Mouse (Mus musculus) midbrain, embryonic 12.5 days (tissue): ENCODE measurements at regions not wholly inside any gene's neighbourhood (a gene's known extent, or its start where the extent isn't known, plus 50 kb on each side); places are given as distances from the start of the nearest gene placed in this dataset.

Experiments
- ATAC-seq: fragments of 200-750 bp; cut with Nextera tagmentation; 2 replicates; pipeline ENCODE4 v1.8.0; 2017; ENCODE audit warnings: low read depth, moderate TSS enrichment, moderate library complexity; ENCODE audit not compliant: low FRiP score
- H3K27ac ChIP-seq: fragments of 300-500 bp; sonication (generic); replicated peaks from 2 replicates; pipeline ENCODE4 v1.5.1; 2016; ENCODE audit warnings: mild to moderate bottlenecking
- H3K27me3 ChIP-seq: fragments of 300-500 bp; sonication (generic); 2 replicates; pipeline ENCODE4 v1.6.1; 2016; ENCODE audit warnings: mild to moderate bottlenecking
- H3K36me3 ChIP-seq: fragments of 300-500 bp; sonication (generic); 2 replicates; pipeline ENCODE4 v1.6.1; 2016
- H3K4me1 ChIP-seq: fragments of 300-500 bp; sonication (generic); 2 replicates; pipeline ENCODE4 v1.6.1; 2016
- H3K4me2 ChIP-seq: fragments of 300-500 bp; sonication (generic); replicated peaks from 2 replicates; pipeline ENCODE4 v1.6.1; 2016; ENCODE audit warnings: mild to moderate bottlenecking, moderate library complexity
- H3K4me3 ChIP-seq: fragments of 300-500 bp; sonication (generic); 2 replicates; pipeline ENCODE4 v1.5.1; 2016; ENCODE audit warnings: mild to moderate bottlenecking
- H3K9ac ChIP-seq: fragments of 300-500 bp; sonication (generic); replicated peaks from 2 replicates; pipeline ENCODE4 v1.6.1; 2016; ENCODE audit warnings: mild to moderate bottlenecking, moderate library complexity
- H3K9me3 ChIP-seq: fragments of 300-500 bp; sonication (generic); 2 replicates; pipeline ENCODE4 v1.6.1; 2016; ENCODE audit warnings: mild to moderate bottlenecking
- WGBS: fragments of 180-500 bp; shearing (Covaris S2); methylation state at CpG from one replicate; pipeline ENCODE4 v1.1.7; 2016; 5-methylcytosine and 5-hydroxymethylcytosine counted together

GRCm38 (mm10) chr4:99503221-99503744 is 152.8 kb upstream of the Foxd3 start:
- H3K27me3 ChIP-seq: peaks cover 4% of the 10 kb centered on the region; the same call in 1 of the 2 replicates
- no peaks in the 10 kb centered on the region for H3K4me1 ChIP-seq
- no peak overlapping the region for H3K9ac ChIP-seq
- H3K27ac ChIP-seq: no peak overlapping the region
- H3K4me3 ChIP-seq: no peak overlapping the region
- no peaks in the 10 kb centered on the region for H3K9me3 ChIP-seq
- H3K4me2 ChIP-seq: no peak overlapping the region
- WGBS: 56% methylated on average over 10 of the region's 10 CpGs
- ATAC-seq: no peak
- H3K36me3 ChIP-seq: no peaks in the 10 kb centered on the region

- 47% methylated on average over 6 of the region's 6 CpGs for WGBS
- 0 out of 2 replicates have a peak, but pooled peaks cover 5% of the 10 kb centered on the region for H3K4me1 ChIP-seq
- no peak overlapping the region for H3K27ac ChIP-seq
- no peaks in the 10 kb centered on the region for H3K27me3 ChIP-seq
- no peak overlapping the region for H3K4me2 ChIP-seq
- H3K4me3 ChIP-seq: no peak overlapping the region
- no peaks in the 10 kb centered on the region for H3K36me3 ChIP-seq
- H3K9ac ChIP-seq: no peak overlapping the region
- no peak for ATAC-seq
- H3K9me3 ChIP-seq: no peaks in the 10 kb centered on the region
These were observed 144.1 kb upstream of the Foxd3 start for GRCm38 (mm10) chr4:99511993-99512392.

- H3K4me2 ChIP-seq: no peak overlapping the region
- H3K9ac ChIP-seq: no peak overlapping the region
- H3K36me3 ChIP-seq: no peaks in the 10 kb centered on the region
- no peaks in the 10 kb centered on the region for H3K27me3 ChIP-seq
- no peaks in the 10 kb centered on the region for H3K9me3 ChIP-seq
- 85% methylated on average over 3 of the region's 3 CpGs for WGBS
- H3K4me1 ChIP-seq: 0 out of 2 replicates have a peak, but pooled peaks cover 3% of the 10 kb centered on the region
- H3K4me3 ChIP-seq: no peak overlapping the region
- no peak for ATAC-seq
- no peak overlapping the region for H3K27ac ChIP-seq
These were observed 139.2 kb upstream of the Foxd3 start for GRCm38 (mm10) chr4:99516883-99517282.

GRCm38 (mm10) chr4:99527441-99527840 is 128.7 kb upstream of the Foxd3 start:
- Histone ChIP-seq H3K27me3 (peaks cover 5% of the 10 kb centered on the region; the same call in 1 of the 2 replicates), H3K4me2 (no peak overlapping the region), H3K36me3 (no peaks in the 10 kb centered on the region), H3K9me3 (no peaks in the 10 kb centered on the region), H3K4me3 (no peak overlapping the region), H3K4me1 (no peaks in the 10 kb centered on the region), H3K27ac (no peak overlapping the region), H3K9ac (no peak overlapping the region)
- no peak for ATAC-seq
- 89% methylated on average over 12 of the region's 12 CpGs for WGBS

- Histone ChIP-seq H3K27ac (no peak overlapping the region), H3K4me1 (no peaks in the 10 kb centered on the region), H3K4me3 (no peak overlapping the region), H3K9me3 (no peaks in the 10 kb centered on the region), H3K36me3 (no peaks in the 10 kb centered on the region), H3K27me3 (peaks cover 10% of the 10 kb centered on the region; the same call in 1 of the 2 replicates), H3K4me2 (no peak overlapping the region), H3K9ac (no peak overlapping the region)
- no peak for ATAC-seq
- WGBS: 88% methylated on average over 6 of the region's 6 CpGs
These were observed 112.1 kb upstream of the Foxd3 start for GRCm38 (mm10) chr4:99544014-99544413.

- no peak overlapping the region for H3K9ac ChIP-seq
- WGBS: 71% methylated on average over 3 of the region's 3 CpGs
- ATAC-seq: no peak
- H3K9me3 ChIP-seq: no peaks in the 10 kb centered on the region
- no peaks in the 10 kb centered on the region for H3K4me1 ChIP-seq
- no peak overlapping the region for H3K4me3 ChIP-seq
- no peaks in the 10 kb centered on the region for H3K36me3 ChIP-seq
- peaks cover 10% of the 10 kb centered on the region; the same call in 1 of the 2 replicates for H3K27me3 ChIP-seq
- H3K27ac ChIP-seq: no peak overlapping the region
- no peak overlapping the region for H3K4me2 ChIP-seq
These were observed 110.4 kb upstream of the Foxd3 start for GRCm38 (mm10) chr4:99545742-99546141.

GRCm38 (mm10) chr4:99557963-99558362 is 98.1 kb upstream of the Foxd3 start:
- no peak overlapping the region for H3K4me3 ChIP-seq
- ATAC-seq: no peak
- 54% methylated on average over 5 of the region's 5 CpGs for WGBS
- no peak overlapping the region for H3K9ac ChIP-seq
- H3K9me3 ChIP-seq: no peaks in the 10 kb centered on the region
- H3K36me3 ChIP-seq: no peaks in the 10 kb centered on the region
- no peak overlapping the region for H3K27ac ChIP-seq
- peaks cover 54% of the 10 kb centered on the region for H3K27me3 ChIP-seq
- H3K4me2 ChIP-seq: no peak overlapping the region
- H3K4me1 ChIP-seq: peaks cover 3% of the 10 kb centered on the region; the same call in 1 of the 2 replicates

GRCm38 (mm10) chr4:99560604-99561003 is 95.5 kb upstream of the Foxd3 start:
- no peak overlapping the region for H3K9ac ChIP-seq
- H3K4me3 ChIP-seq: no peak overlapping the region
- WGBS: 35% methylated on average over 8 of the region's 8 CpGs
- no peaks in the 10 kb centered on the region for H3K36me3 ChIP-seq
- peaks cover 3% of the 10 kb centered on the region; the same call in 1 of the 2 replicates for H3K4me1 ChIP-seq
- no peak overlapping the region for H3K4me2 ChIP-seq
- no peaks in the 10 kb centered on the region for H3K9me3 ChIP-seq
- ATAC-seq: no peak
- peaks cover 77% of the 10 kb centered on the region for H3K27me3 ChIP-seq
- H3K27ac ChIP-seq: no peak overlapping the region

GRCm38 (mm10) chr4:99561506-99561937 is 94.6 kb upstream of the Foxd3 start:
- peaks cover 3% of the 10 kb centered on the region; the same call in 1 of the 2 replicates for H3K4me1 ChIP-seq
- no peak for ATAC-seq
- peaks cover 85% of the 10 kb centered on the region for H3K27me3 ChIP-seq
- no peak overlapping the region for H3K27ac ChIP-seq
- 7% methylated on average over 6 of the region's 6 CpGs for WGBS
- H3K9ac ChIP-seq: no peak overlapping the region
- H3K4me2 ChIP-seq: no peak overlapping the region
- H3K9me3 ChIP-seq: no peaks in the 10 kb centered on the region
- no peaks in the 10 kb centered on the region for H3K36me3 ChIP-seq
- H3K4me3 ChIP-seq: no peak overlapping the region

GRCm38 (mm10) chr4:99565401-99565800 is 90.7 kb upstream of the Foxd3 start:
- no peak overlapping the region for H3K27ac ChIP-seq
- peaks cover 3% of the 10 kb centered on the region; the same call in 1 of the 2 replicates for H3K4me1 ChIP-seq
- peaks cover 4% of the 10 kb centered on the region for H3K9me3 ChIP-seq
- peaks cover 94% of the 10 kb centered on the region for H3K27me3 ChIP-seq
- H3K9ac ChIP-seq: no peak overlapping the region
- H3K4me2 ChIP-seq: no peak overlapping the region
- 90% methylated on average over 9 of the region's 9 CpGs for WGBS
- no peak for ATAC-seq
- no peaks in the 10 kb centered on the region for H3K36me3 ChIP-seq
- H3K4me3 ChIP-seq: no peak overlapping the region

- peak overlapping the region; percentile 54 for H3K4me2 ChIP-seq
- peak; percentile 63 for ATAC-seq
- WGBS: 1% methylated on average over 33 of the region's 33 CpGs
- peaks cover 4% of the 10 kb centered on the region for H3K9me3 ChIP-seq
- no peaks in the 10 kb centered on the region for H3K36me3 ChIP-seq
- peaks cover 87% of the 10 kb centered on the region for H3K27me3 ChIP-seq
- peak overlapping the region; percentile 30 for H3K4me3 ChIP-seq
- H3K4me1 ChIP-seq: peaks cover 31% of the 10 kb centered on the region
- peak overlapping the region; percentile 11; the same call in 1 of the 2 replicates for H3K9ac ChIP-seq
- 0 out of 2 replicates have a peak overlapping the region, but pooled peaks have one; percentile 16 for H3K27ac ChIP-seq
These were observed 83.1 kb upstream of the Foxd3 start for GRCm38 (mm10) chr4:99572841-99573642.

GRCm38 (mm10) chr4:99574021-99574531 is 82.0 kb upstream of the Foxd3 start:
- peaks cover 31% of the 10 kb centered on the region for H3K4me1 ChIP-seq
- H3K4me2 ChIP-seq: peak overlapping the region; percentile 15
- no peak overlapping the region for H3K27ac ChIP-seq
- no peaks in the 10 kb centered on the region for H3K9me3 ChIP-seq
- no peaks in the 10 kb centered on the region for H3K36me3 ChIP-seq
- no peak overlapping the region for H3K9ac ChIP-seq
- H3K4me3 ChIP-seq: no peak overlapping the region
- WGBS: 9% methylated on average over 11 of the region's 11 CpGs
- H3K27me3 ChIP-seq: peaks cover 88% of the 10 kb centered on the region
- peak; percentile 70 for ATAC-seq
